Mouse (Mus musculus) heart, embryonic 16.5 days (tissue): Measurements from ENCODE around the gene Tmbim4. TPM values are rescaled to one million over a fixed set of nuclear protein-coding genes. Genes with fewer than 3 reads are reported as not detected.
"Not testable (repeated sequence)": the region's sequence is repeated elsewhere in the genome, so short reads cannot be mapped to it uniquely, and the experiment has no call there.

ENCODE experiments used
- ATAC-seq: fragments of 200-750 bp; cut with Nextera tagmentation; replicated peaks from 2 replicates; pipeline ENCODE4 v1.8.0; 2017; ENCODE audit warnings: moderate number of reproducible peaks; ENCODE audit not compliant: insufficient read depth, low FRiP score; ENCODE audit errors: extremely low read depth
- H3K27ac ChIP-seq: fragments of 300-500 bp; sonication (generic); 2 replicates; pipeline ENCODE4 v1.5.1; 2014; ENCODE audit warnings: mild to moderate bottlenecking, low read length, control low read depth, moderate library complexity
- H3K27me3 ChIP-seq: fragments of 300-500 bp; sonication (generic); 2 replicates; pipeline ENCODE4 v1.6.1; 2014; ENCODE audit warnings: low read length, mixed read lengths; ENCODE audit not compliant: control insufficient read depth, insufficient read depth
- H3K36me3 ChIP-seq: fragments of 300-500 bp; sonication (generic); 2 replicates; pipeline ENCODE4 v1.6.1; 2014; ENCODE audit not compliant: control insufficient read depth, insufficient read depth
- H3K4me1 ChIP-seq: fragments of 300-500 bp; sonication (generic); 2 replicates; pipeline ENCODE4 v1.6.1; 2014; ENCODE audit warnings: low read length, mixed read lengths; ENCODE audit not compliant: control insufficient read depth, insufficient read depth
- H3K4me2 ChIP-seq: fragments of 300-500 bp; sonication (generic); 2 replicates; pipeline ENCODE4 v1.6.1; 2014; ENCODE audit warnings: low read depth, mild to moderate bottlenecking, control low read depth, low read length
- H3K4me3 ChIP-seq: fragments of 300-500 bp; sonication (generic); 2 replicates; pipeline ENCODE4 v1.5.1; 2014; ENCODE audit warnings: mild to moderate bottlenecking, control low read depth, low read length
- H3K9ac ChIP-seq: fragments of 300-500 bp; sonication (generic); 2 replicates; pipeline ENCODE4 v1.6.1; 2014; ENCODE audit warnings: low read length, control low read depth
- H3K9me3 ChIP-seq: fragments of 300-500 bp; sonication (generic); replicated peaks from 2 replicates; pipeline ENCODE4 v1.6.1; 2016; ENCODE audit warnings: low read length; ENCODE audit not compliant: control insufficient read depth
- WGBS: fragments of 180-500 bp; shearing (Covaris S2); extraction: QIAGEN DNeasy Blood & Tissue Kit; methylation state at CpG from one replicate; pipeline ENCODE4 v1.1.7; 2014; 5-methylcytosine and 5-hydroxymethylcytosine counted together
- polyA plus RNA-seq: library from polyadenylated mRNA; unstranded; fragments of >200 nt; fragmentation: Nextera tagmentation; extraction: Ambion mirVana; gene quantifications from 2 replicates; pipeline ENCODE4 v1.2.1, GENCODE M21; 2015

The Tmbim4 gene
- polyA plus RNA-seq, 1 experiment from 2014 or later = 120 TPM

DNA sequence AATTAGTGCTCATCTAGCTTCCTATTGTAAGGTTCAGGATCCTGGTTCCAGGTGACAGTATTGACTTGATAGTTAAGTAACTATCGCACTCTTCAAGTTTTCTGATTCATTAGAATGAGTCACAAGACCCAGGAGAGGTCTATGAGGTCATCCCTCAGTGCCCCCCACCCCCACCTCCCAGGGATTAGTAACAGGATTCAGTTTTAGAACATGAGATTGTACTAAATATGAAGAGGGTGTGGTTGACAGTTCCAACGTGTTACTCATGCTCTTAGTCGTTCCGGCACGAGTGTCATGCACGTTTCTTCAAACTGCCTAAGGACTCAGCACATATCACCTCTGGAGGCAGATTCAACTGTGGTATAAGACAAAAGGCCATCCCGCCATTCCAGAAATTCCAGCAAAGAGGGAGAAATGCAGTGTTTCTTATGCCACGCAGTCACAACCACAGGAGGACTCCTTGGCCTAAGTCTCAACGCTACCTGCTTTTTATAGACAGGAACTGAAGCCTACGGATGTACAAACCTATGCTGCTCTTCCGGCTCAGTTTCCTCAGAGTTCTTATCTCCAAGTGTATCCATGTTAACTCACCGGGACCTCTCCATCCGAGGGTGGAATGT, 3.3 kb downstream of the Tmbim4 start:
- H3K4me2 ChIP-seq = no peak overlapping the region
- no peaks in the 10 kb centered on the region for H3K9me3 ChIP-seq
- H3K4me3 ChIP-seq = no peak overlapping the region
- H3K36me3 ChIP-seq = no peaks in the 10 kb centered on the region
- H3K4me1 ChIP-seq = peaks cover 6% of the 10 kb centered on the region
- H3K9ac ChIP-seq = no peak overlapping the region
- ATAC-seq = no peak
- H3K27me3 ChIP-seq = no peaks in the 10 kb centered on the region; the same call in 1 of the 2 replicates
- 67% methylated on average over 13 of the region's 13 CpGs for WGBS
- no peak overlapping the region for H3K27ac ChIP-seq

DNA sequence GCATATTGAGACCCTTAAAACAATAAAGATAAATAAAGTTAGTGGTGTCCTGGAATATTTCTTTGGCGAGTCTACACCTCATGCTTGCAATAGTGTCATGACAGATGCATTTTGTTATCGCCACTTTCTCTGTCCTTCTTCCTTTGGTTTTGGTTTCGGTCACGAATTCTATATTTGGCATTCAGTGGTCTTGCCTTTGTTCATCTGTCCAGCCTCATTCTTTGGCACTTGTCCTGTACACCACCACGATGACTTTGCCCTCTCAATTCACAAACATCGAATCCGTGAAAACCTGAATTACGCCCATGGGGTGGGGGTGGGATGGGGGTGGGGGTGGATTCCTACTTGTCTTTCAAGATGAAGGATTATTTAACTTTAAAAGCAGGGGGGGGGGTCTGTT, 6.6 kb downstream of the Tmbim4 start:
- no peak overlapping the region for H3K27ac ChIP-seq
- peaks cover 7% of the 10 kb centered on the region for H3K36me3 ChIP-seq
- no peak overlapping the region for H3K4me3 ChIP-seq
- H3K9ac ChIP-seq = no peak overlapping the region
- peaks cover 9% of the 10 kb centered on the region; the same call in 1 of the 2 replicates for H3K4me1 ChIP-seq
- H3K4me2 ChIP-seq = no peak overlapping the region
- ATAC-seq = no peak
- WGBS = 76% methylated on average over 8 of the region's 8 CpGs
- peaks cover 10% of the 10 kb centered on the region for H3K9me3 ChIP-seq
- H3K27me3 ChIP-seq = no peaks in the 10 kb centered on the region

DNA sequence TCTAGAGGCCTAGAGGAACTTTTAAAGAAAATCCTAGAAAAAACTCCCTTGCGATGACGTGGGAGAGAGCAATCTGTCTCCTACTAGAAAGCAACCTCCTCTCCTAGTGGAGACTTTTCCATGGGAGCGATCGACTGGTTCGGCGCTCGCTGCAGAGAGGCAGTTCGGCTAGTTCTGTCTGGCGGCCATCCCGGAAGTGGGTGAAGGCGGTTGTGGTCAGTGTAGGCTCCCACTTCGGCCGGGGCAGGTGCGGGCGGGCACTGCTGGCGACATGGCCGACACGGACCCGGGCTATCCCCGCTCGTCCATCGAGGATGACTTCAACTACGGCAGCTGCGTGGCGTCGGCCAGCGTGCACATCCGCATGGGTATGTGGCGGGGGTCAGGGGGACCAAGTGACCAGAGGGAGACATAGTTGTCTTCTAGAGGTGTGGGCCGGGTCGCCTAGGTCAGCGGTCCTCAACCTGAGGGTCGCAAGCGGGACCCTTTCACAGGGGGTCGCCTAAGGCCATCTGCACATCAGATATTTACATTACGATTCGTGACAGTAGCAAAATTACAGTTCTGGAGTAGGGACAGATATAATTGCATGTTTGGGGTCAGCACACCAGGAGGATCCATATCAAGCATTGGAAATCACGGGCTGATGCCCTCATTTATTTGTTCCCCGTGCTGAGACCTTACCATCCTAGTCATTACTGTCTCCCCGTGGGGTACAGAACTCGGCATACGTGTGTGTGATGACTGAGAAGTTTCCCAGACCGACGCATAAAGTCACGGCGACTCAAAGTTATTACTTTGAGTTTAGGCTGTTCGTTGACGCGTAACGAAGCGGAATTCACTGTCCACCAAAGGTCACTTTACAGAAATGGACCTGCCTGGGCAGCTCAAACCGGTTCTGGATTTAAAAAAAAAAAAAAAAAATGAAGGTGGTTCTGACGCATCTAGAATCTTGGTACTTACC, 7.5 kb downstream of the Tmbim4 start:
- H3K27ac ChIP-seq = peak overlapping the region; percentile 27; the same call in 1 of the 2 replicates
- WGBS = 3% methylated on average over 53 of the region's 53 CpGs

DNA sequence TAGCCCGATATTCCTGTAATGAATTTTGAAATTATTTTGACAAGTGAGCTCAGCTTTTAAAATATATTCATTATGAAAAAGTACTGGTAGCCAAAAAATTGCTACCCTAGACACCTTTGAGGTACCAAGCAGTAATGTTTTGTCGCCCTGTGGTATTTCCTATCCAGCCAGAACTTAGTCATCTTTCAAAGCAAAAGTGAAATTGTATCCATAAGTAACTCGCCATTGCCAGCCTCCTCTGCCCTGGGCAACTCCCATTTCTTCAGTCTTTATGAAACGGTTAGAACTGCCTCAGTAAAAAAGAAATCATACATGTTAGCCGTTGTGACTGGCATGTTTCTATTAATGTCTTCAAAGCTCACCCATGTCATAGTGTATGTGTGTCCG, 8.1 kb downstream of the Tmbim4 start:
- Histone ChIP-seq H3K4me1 (peaks cover 9% of the 10 kb centered on the region; the same call in 1 of the 2 replicates), H3K4me2 (peak overlapping the region; percentile 86), H3K27me3 (no peaks in the 10 kb centered on the region), H3K9me3 (peaks cover 10% of the 10 kb centered on the region), H3K4me3 (peak overlapping the region; percentile 99), H3K27ac (no peak overlapping the region), H3K9ac (no peak overlapping the region; the same call in 1 of the 2 replicates), H3K36me3 (peaks cover 7% of the 10 kb centered on the region)
- ATAC-seq = no peak
- 64% methylated on average over 6 of the region's 6 CpGs for WGBS

More for the DNA sequence above, 7.5 kb downstream of the Tmbim4 start:
- peak overlapping the region; percentile 94 for H3K9ac ChIP-seq
- H3K4me3 ChIP-seq = peak overlapping the region; percentile 99
- peak overlapping the region; percentile 86 for H3K4me2 ChIP-seq
- H3K27me3 ChIP-seq = no peaks in the 10 kb centered on the region
- H3K9me3 ChIP-seq = peaks cover 10% of the 10 kb centered on the region
- peak; percentile 85 for ATAC-seq
- peaks cover 7% of the 10 kb centered on the region for H3K36me3 ChIP-seq
- peaks cover 9% of the 10 kb centered on the region; the same call in 1 of the 2 replicates for H3K4me1 ChIP-seq

DNA sequence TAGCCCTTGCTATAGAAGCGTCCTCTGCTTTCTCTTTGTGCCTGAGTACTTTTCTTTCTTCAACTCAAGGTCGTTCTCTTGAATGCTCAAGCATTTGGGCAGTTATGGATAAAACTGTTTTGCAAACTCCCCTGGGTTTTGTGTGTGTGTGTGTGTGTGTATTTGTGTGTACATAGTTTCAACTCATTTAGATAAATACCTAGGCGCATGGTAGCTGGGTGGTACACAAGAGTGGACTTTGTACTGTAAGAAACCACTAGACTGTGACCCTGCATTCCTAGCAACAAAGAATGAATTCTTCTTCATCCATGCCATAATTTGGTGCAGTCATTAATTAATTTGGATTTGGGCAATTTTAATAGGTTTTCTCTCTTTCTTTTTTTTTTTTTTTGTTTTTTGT, 8.7 kb downstream of the Tmbim4 start:
- ATAC-seq = no peak
- Histone ChIP-seq H3K4me3 (no peak overlapping the region), H3K9ac (no peak overlapping the region), H3K4me2 (peak overlapping the region; percentile 86), H3K27me3 (no peaks in the 10 kb centered on the region), H3K4me1 (peaks cover 9% of the 10 kb centered on the region; the same call in 1 of the 2 replicates), H3K36me3 (peaks cover 7% of the 10 kb centered on the region), H3K9me3 (peaks cover 10% of the 10 kb centered on the region), H3K27ac (no peak overlapping the region)
- WGBS = 84% methylated on average over 3 of the region's 3 CpGs

DNA sequence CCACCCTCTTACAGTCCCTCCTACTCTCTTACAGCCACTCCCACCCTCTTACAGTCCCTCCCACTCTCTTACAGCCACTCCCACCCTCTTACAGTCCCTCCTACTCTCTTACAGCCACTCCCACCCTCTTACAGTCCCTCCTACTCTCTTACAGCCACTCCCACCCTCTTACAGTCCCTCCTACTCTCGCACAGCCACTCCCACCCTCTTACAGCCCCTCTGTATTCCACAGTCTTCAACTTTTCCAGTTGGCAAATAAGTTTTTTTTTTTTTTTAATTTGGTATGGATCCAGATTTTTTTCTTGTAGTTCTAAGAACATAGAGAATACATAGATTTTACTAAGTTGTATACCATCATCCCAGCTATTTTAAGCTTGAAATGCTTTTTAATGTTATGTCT, 15.7 kb downstream of the Tmbim4 start:
- WGBS = 69% methylated on average over 1 of the region's 1 CpGs
- not testable (repeated sequence) for H3K27me3 ChIP-seq, ATAC-seq, H3K27ac ChIP-seq, H3K9ac ChIP-seq, H3K9me3 ChIP-seq, H3K4me1 ChIP-seq, H3K36me3 ChIP-seq, H3K4me2 ChIP-seq, H3K4me3 ChIP-seq

DNA sequence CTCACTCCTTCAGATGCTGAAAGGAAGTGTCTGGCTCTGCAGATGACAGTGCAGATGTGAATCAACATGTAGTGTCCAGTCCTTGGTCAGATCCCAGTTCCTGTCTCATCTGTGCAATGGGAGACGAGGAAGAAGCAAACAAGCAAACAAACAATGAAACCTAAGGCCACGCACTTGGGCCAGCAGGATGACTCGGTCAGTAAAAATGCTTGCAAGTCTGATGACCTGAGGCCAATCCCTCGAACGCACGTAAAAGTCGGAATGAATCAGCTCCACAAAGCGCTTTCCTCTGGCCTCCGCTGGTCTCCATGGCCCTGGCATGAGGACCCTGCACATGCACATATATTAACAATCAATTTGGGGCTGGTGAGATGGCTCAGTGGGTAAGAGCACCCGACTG, 17.6 kb downstream of the Tmbim4 start:
- Histone ChIP-seq H3K27me3 (no peaks in the 10 kb centered on the region), H3K4me1 (no peaks in the 10 kb centered on the region), H3K36me3 (peaks cover 10% of the 10 kb centered on the region; the same call in 1 of the 2 replicates), H3K9me3 (no peaks in the 10 kb centered on the region), H3K27ac (no peak overlapping the region), H3K4me2 (no peak overlapping the region), H3K9ac (no peak overlapping the region), H3K4me3 (no peak overlapping the region)
- ATAC-seq = no peak
- 92% methylated on average over 10 of the region's 10 CpGs for WGBS

DNA sequence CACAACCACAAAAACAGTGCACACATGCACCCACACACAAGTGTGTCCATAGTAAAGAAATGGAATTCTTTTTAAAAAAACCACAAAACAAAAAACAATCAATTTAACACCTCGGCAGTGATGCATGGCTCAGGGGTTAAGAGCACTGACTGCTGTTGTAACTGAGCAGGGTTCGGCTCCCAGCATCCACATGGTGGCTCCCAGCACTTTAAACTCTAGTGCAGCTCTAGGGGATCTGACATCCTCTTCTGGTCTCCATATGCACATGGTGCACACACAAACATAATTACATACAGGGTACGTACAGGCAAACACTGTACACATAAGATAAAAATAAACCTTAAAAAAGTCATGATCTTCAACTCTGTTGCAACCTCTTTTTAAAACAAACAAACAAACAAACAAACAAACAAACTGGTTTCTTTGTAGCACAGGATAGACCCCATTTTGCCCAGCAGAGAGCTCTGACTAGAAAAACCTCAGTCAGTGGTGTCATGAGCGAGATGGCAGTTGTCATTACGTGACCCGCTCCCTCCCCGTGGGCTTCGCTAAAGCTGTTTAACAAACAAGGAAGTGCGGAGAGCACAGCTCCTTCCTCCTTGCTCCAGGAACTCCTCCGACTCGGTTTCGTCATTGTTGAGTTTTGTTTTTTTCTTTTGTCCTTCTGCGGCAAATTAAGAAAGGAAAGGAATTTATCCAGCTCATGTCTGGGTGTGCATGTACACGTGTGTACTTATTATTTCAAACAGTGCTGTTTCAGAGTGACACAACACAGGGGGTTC, 18.4 kb downstream of the Tmbim4 start:
- no peaks in the 10 kb centered on the region for H3K4me1 ChIP-seq
- ATAC-seq = no peak; the same call in 1 of the 2 replicates
- 69% methylated on average over 14 of the region's 14 CpGs for WGBS
- no peak overlapping the region for H3K9ac ChIP-seq
- H3K4me2 ChIP-seq = no peak overlapping the region
- peak overlapping the region; percentile 26; the same call in 1 of the 2 replicates for H3K27ac ChIP-seq
- no peaks in the 10 kb centered on the region for H3K27me3 ChIP-seq
- H3K9me3 ChIP-seq = no peaks in the 10 kb centered on the region
- no peak overlapping the region for H3K4me3 ChIP-seq
- peaks cover 14% of the 10 kb centered on the region for H3K36me3 ChIP-seq
